Mouse (Mus musculus): ENCODE measurements around the gene Ptpn6. TPM values are rescaled to one million over a fixed set of nuclear protein-coding genes. Genes with fewer than 3 reads are reported as not detected.

Gene Ptpn6
- total RNA-seq, 2 experiments from 2014 or later: 0.61 to 0.87 TPM

- no peak for DNase-seq
- no peak for TF ChIP-seq CTCF (IDR thresholded peaks at IDR 0.05)
- Histone ChIP-seq H3K27ac (peak overlapping the region; percentile 12; the same call in 1 of the 2 replicates), H3K4me3 (peak overlapping the region; percentile 78)
- intact Hi-C loops (cut with DNase I): loop anchor here (10.0 kb wide), 1 partner anchor 263 kb away; no protein-coding TSS in a partner anchor
These were observed 29.6 kb upstream of the Ptpn6 start for GRCm38 (mm10) chr6:124767920-124768703.

GRCm38 (mm10) chr6:124767536-124767919 lies 29.0 kb upstream of the Ptpn6 start:
- intact Hi-C loops (cut with DNase I): loop anchor here (10.0 kb wide), 1 partner anchor 263 kb away; no protein-coding TSS in a partner anchor
- Histone ChIP-seq H3K4me3 (no peak overlapping the region), H3K27ac (no peak overlapping the region)
- DNase-seq: no peak
- no peak for TF ChIP-seq CTCF (IDR thresholded peaks at IDR 0.05)

- no peak overlapping the region for H3K4me3 ChIP-seq
- intact Hi-C loops (cut with DNase I): loop anchor here (10.0 kb wide), 1 partner anchor 261 kb away; no protein-coding TSS in a partner anchor
- no peak for DNase-seq
- H3K27ac ChIP-seq: no peak overlapping the region
- TF ChIP-seq CTCF (IDR thresholded peaks at IDR 0.05): no peak
These were observed 27.4 kb upstream of the Ptpn6 start for GRCm38 (mm10) chr6:124765951-124766350.

GRCm38 (mm10) chr6:124759259-124759658 lies 20.7 kb upstream of the Ptpn6 start:
- intact Hi-C loops (cut with DNase I): loop anchor here (1.0 to 5.0 kb wide), 6 partner anchors 46 to 189 kb away; partner anchors contain the start of genes C1rb, Emg1, Lpcat3 and Phb2
- H3K4me3 ChIP-seq: peak overlapping the region; percentile 88
- H3K27ac ChIP-seq: peak overlapping the region; percentile 89
- TF ChIP-seq CTCF (IDR thresholded peaks at IDR 0.05): peak; percentile 96; the same call in 1 of the 2 replicates
- DNase-seq: peak; percentile 89

- intact Hi-C loops (cut with DNase I): loop anchor here (1.0 to 5.0 kb wide), 6 partner anchors 46 to 189 kb away; partner anchors contain the start of genes C1rb, Emg1, Lpcat3 and Phb2
- Histone ChIP-seq H3K27ac (peak overlapping the region; percentile 89), H3K4me3 (peak overlapping the region; percentile 88)
- DNase-seq: no peak
- no peak for TF ChIP-seq CTCF (IDR thresholded peaks at IDR 0.05)
These were observed 20.3 kb upstream of the Ptpn6 start for GRCm38 (mm10) chr6:124758849-124759232.

GRCm38 (mm10) chr6:124757909-124758848 lies 19.7 kb upstream of the Ptpn6 start:
- DNase-seq: peak; percentile 54
- Histone ChIP-seq H3K27ac (peak overlapping the region; percentile 89), H3K4me3 (peak overlapping the region; percentile 88)
- no peak for TF ChIP-seq CTCF (IDR thresholded peaks at IDR 0.05)
- intact Hi-C loops (cut with DNase I): loop anchor here (2.0 to 5.0 kb wide), 4 partner anchors 45 to 159 kb away; partner anchors contain the start of genes Emg1, Lpcat3, Phb2 and Spsb2

GRCm38 (mm10) chr6:124757351-124757880 lies 18.9 kb upstream of the Ptpn6 start:
- intact Hi-C loops (cut with DNase I): loop anchor here (5.0 kb wide), 2 partner anchors 50 to 160 kb away; partner anchors contain the start of gene Spsb2
- no peak for TF ChIP-seq CTCF (IDR thresholded peaks at IDR 0.05)

GRCm38 (mm10) chr6:124756652-124757350 lies 18.3 kb upstream of the Ptpn6 start:
- DNase-seq: peak; percentile 91
- H3K4me3 ChIP-seq: peak overlapping the region; percentile 88
- peak overlapping the region; percentile 89 for H3K27ac ChIP-seq
- TF ChIP-seq CTCF (IDR thresholded peaks at IDR 0.05): no peak
- intact Hi-C loops (cut with DNase I): loop anchor here (5.0 kb wide), 2 partner anchors 50 to 160 kb away; partner anchors contain the start of gene Spsb2

More at GRCm38 (mm10) chr6:124757351-124757880, 18.9 kb upstream of the Ptpn6 start:
- no peak for DNase-seq
- Histone ChIP-seq H3K27ac (peak overlapping the region; percentile 89), H3K4me3 (peak overlapping the region; percentile 88)

- DNase-seq: peak; percentile 87
- TF ChIP-seq CTCF (IDR thresholded peaks at IDR 0.05): no peak
- H3K4me3 ChIP-seq: peak within 1 kb of the TSS; percentile 88
- intact Hi-C loops (cut with DNase I): loop anchor here (5.0 kb wide), 2 partner anchors 51 to 161 kb away; partner anchors contain the start of gene Spsb2
- H3K27ac ChIP-seq: peak within 1 kb of the TSS; percentile 89
These were observed 17.5 kb upstream of the Ptpn6 start, which contains the start of the genes Gm45234 and Atn1 for GRCm38 (mm10) chr6:124755831-124756595. Gm45234 (minus strand) TSS chr6:124756021. Atn1 (minus strand) TSS chr6:124756524.

GRCm38 (mm10) chr6:124755306-124755705 lies 16.8 kb upstream of the Ptpn6 start:
- Histone ChIP-seq H3K27ac (peak overlapping the region; percentile 89), H3K4me3 (peak overlapping the region; percentile 88)
- no peak for DNase-seq
- TF ChIP-seq CTCF (IDR thresholded peaks at IDR 0.05): no peak
- intact Hi-C loops (cut with DNase I): loop anchor here (5.0 kb wide), 2 partner anchors 52 to 162 kb away; partner anchors contain the start of gene Spsb2
